ENCODE assay signal across 9 mouse cellular contexts in the genomic region with DNA sequence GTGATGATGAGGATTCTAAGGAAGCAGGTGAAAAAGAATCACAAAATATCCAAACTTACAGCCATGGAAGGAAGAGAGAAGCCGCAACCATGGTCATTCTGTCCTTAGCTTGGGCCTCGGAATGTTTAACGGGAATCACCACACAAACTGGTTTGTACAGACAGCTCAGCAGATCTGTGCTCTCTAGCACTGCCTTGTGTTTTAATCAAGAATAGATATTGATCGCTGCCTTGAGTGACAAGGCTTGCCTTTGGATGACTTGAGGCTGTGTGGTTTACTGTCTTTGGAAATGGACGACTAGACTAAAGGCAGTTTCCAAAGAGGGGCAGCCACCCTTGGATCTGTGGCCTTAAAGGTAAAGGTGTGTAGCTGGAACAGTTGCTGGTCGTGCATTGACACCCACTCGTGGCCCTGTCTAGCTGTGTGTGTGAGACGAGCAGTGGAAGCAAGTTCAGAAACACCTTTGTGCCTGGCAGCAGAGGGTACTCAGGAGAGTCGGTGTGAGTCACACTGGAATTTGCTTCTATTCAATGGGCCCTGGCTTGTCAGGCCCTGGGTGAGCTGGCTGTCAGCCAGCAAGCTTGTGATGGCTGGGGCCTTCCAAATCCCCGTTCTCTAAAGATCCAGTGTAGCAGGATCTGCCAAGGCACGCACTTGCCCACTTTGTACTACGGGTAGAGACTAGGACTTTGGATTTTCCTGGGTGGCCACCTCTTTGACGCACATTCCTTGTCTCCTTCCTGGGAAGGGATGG. TPM values are rescaled to one million over a fixed set of nuclear protein-coding genes. Genes with fewer than 3 reads are reported as not detected.
DNase-seq lines count a peak whose midpoint lies in the region; ATAC-seq lines count a peak whose summit lies in the region.
"Had no signal": no experiment of that assay in that cellular context is flagged by ENCODE, and none has a peak within 500 bp of the region (broad histone marks: within the 10 kb centered on the region; RNA-seq: fewer than 3 reads in every experiment).

No protein-coding gene starts in this region.

- H3K4me1 ChIP-seq in forebrain, embryonic 11.5 days (replicated peaks; ENCODE audit: control insufficient read depth, insufficient read depth, low read length): no peaks in the 10 kb centered on the region
- no peaks in the 10 kb centered on the region for H3K4me1 ChIP-seq in forebrain, embryonic 10.5 days
- H3K4me1 ChIP-seq in heart, embryonic 10.5 days: peaks cover 12% of the 10 kb centered on the region
- H3K4me1 ChIP-seq in kidney, embryonic 16.5 days (ENCODE audit: insufficient read depth, low read length): peaks cover 11% of the 10 kb centered on the region
- H3K4me1 ChIP-seq in stomach, embryonic 14.5 days (ENCODE audit: control insufficient read depth, insufficient read depth, low read length): peaks cover 4% of the 10 kb centered on the region; the same call in 1 of the 2 replicates
- H3K4me1 ChIP-seq: liver, embryonic 15.5 days had no signal

- 75% methylated on average over 13 of the region's 13 CpGs for WGBS in forebrain, embryonic 11.5 days
- WGBS in forebrain, embryonic 10.5 days: 87% methylated on average over 13 of the region's 13 CpGs
- 66% methylated on average over 13 of the region's 13 CpGs for WGBS in heart, embryonic 10.5 days
- 71% methylated on average over 13 of the region's 13 CpGs for WGBS in kidney, embryonic 16.5 days
- WGBS in stomach, embryonic 14.5 days: 69% methylated on average over 13 of the region's 13 CpGs

- H3K9ac ChIP-seq in forebrain, embryonic 11.5 days (ENCODE audit: low read length): no peak overlapping the region
- no peak overlapping the region for H3K9ac ChIP-seq in kidney, embryonic 16.5 days (replicated peaks; ENCODE audit: low read length)
- no peak overlapping the region for H3K9ac ChIP-seq in stomach, embryonic 14.5 days (replicated peaks; ENCODE audit: low read depth, low read length)
- H3K9ac ChIP-seq: liver, embryonic 15.5 days had no signal

- DNase-seq in forebrain, embryonic 11.5 days (ENCODE audit: low spot score): no peak
- DNase-seq in forebrain, embryonic 10.5 days (ENCODE audit: extremely low spot score, low spot score): no peak
- DNase-seq in NIH3T3 (ENCODE audit: low read depth): peak; percentile 89
- DNase-seq in heart, embryonic 10.5 days (ENCODE audit: low spot score): no peak

- H3K4me2 ChIP-seq in forebrain, embryonic 11.5 days (ENCODE audit: low read depth, low read length, severe bottlenecking): no peak overlapping the region
- H3K4me2 ChIP-seq in kidney, embryonic 16.5 days (replicated peaks; ENCODE audit: low read depth, low read length): no peak overlapping the region
- H3K4me2 ChIP-seq in stomach, embryonic 14.5 days (replicated peaks; ENCODE audit: low read depth, low read length): no peak overlapping the region
- H3K4me2 ChIP-seq: liver, embryonic 15.5 days had no signal

- H3K36me3 ChIP-seq in forebrain, embryonic 11.5 days (ENCODE audit: control insufficient read depth, insufficient read depth, low read length): no peaks in the 10 kb centered on the region
- peaks cover 18% of the 10 kb centered on the region for H3K36me3 ChIP-seq in forebrain, embryonic 10.5 days (replicated peaks)
- H3K36me3 ChIP-seq in heart, embryonic 10.5 days: peaks cover 6% of the 10 kb centered on the region
- H3K36me3 ChIP-seq in kidney, embryonic 16.5 days (ENCODE audit: insufficient read depth, low read length): peaks cover 5% of the 10 kb centered on the region; the same call in 1 of the 2 replicates
- H3K36me3 ChIP-seq in stomach, embryonic 14.5 days (ENCODE audit: control insufficient read depth, insufficient read depth, low read length): peaks cover 7% of the 10 kb centered on the region
- H3K36me3 ChIP-seq: liver, embryonic 15.5 days had no signal

- ATAC-seq in forebrain, embryonic 11.5 days (replicated peaks; ENCODE audit: low FRiP score): peak; percentile 65
- ATAC-seq in kidney, embryonic 16.5 days (ENCODE audit: low FRiP score, low TSS enrichment): peak; percentile 72
- peak; percentile 84 for ATAC-seq in stomach, embryonic 14.5 days (ENCODE audit: insufficient number of reproducible peaks, insufficient read depth, low FRiP score, low read depth)
- ATAC-seq in frontal cortex, adult (ENCODE audit: low TSS enrichment): no peak
- ATAC-seq in activated CD4-positive, CD25-positive, alpha-beta regulatory T cell, adult 4 months: no peak

- no peaks in the 10 kb centered on the region for H3K27me3 ChIP-seq in forebrain, embryonic 11.5 days (ENCODE audit: control insufficient read depth, insufficient read depth, low read length)
- no peaks in the 10 kb centered on the region for H3K27me3 ChIP-seq in forebrain, embryonic 10.5 days (ENCODE audit: poor library complexity, severe bottlenecking)
- H3K27me3 ChIP-seq in heart, embryonic 10.5 days (ENCODE audit: insufficient read depth, poor library complexity, severe bottlenecking): no peaks in the 10 kb centered on the region
- H3K27me3 ChIP-seq in kidney, embryonic 16.5 days (ENCODE audit: insufficient read depth, low read length): no peaks in the 10 kb centered on the region
- H3K27me3 ChIP-seq in stomach, embryonic 14.5 days (ENCODE audit: control insufficient read depth, insufficient read depth, low read length): no peaks in the 10 kb centered on the region
- H3K27me3 ChIP-seq: liver, embryonic 15.5 days had no signal

- H3K9me3 ChIP-seq in forebrain, embryonic 11.5 days (ENCODE audit: control insufficient read depth, low read length): no peaks in the 10 kb centered on the region
- no peaks in the 10 kb centered on the region for H3K9me3 ChIP-seq in forebrain, embryonic 10.5 days
- no peaks in the 10 kb centered on the region for H3K9me3 ChIP-seq in heart, embryonic 10.5 days
- no peaks in the 10 kb centered on the region for H3K9me3 ChIP-seq in kidney, embryonic 16.5 days (ENCODE audit: low read length)
- H3K9me3 ChIP-seq in stomach, embryonic 14.5 days (ENCODE audit: control insufficient read depth, low read depth, low read length): no peaks in the 10 kb centered on the region
- H3K9me3 ChIP-seq: liver, embryonic 15.5 days had no signal

- no peak overlapping the region for H3K27ac ChIP-seq in forebrain, embryonic 11.5 days (ENCODE audit: low read depth, low read length)
- H3K27ac ChIP-seq in forebrain, embryonic 10.5 days: no peak overlapping the region
- H3K27ac ChIP-seq in heart, embryonic 10.5 days: peak overlapping the region; percentile 13; the same call in 1 of the 2 replicates
- H3K27ac ChIP-seq in kidney, embryonic 16.5 days (ENCODE audit: low read length): peak overlapping the region; percentile 40; the same call in 1 of the 2 replicates
- peak overlapping the region; percentile 55; the same call in 1 of the 2 replicates for H3K27ac ChIP-seq in stomach, embryonic 14.5 days (ENCODE audit: low read length)
- H3K27ac ChIP-seq: liver, embryonic 15.5 days had no signal

- no peak overlapping the region for H3K4me3 ChIP-seq in forebrain, embryonic 11.5 days (ENCODE audit: low read depth, low read length)
- H3K4me3 ChIP-seq in forebrain, embryonic 10.5 days: no peak overlapping the region
- no peak overlapping the region for H3K4me3 ChIP-seq in heart, embryonic 10.5 days
- H3K4me3 ChIP-seq in kidney, embryonic 16.5 days (ENCODE audit: low read length): no peak overlapping the region
- H3K4me3 ChIP-seq in stomach, embryonic 14.5 days (ENCODE audit: low read depth, low read length): no peak overlapping the region
- H3K4me3 ChIP-seq: liver, embryonic 15.5 days had no signal

RNA-seq across cellular contexts. Expression of a gene that starts 7.0 kb away (rescaled TPM):
- 2.2 and 2.5 TPM in 2 replicates for polyA plus RNA-seq in forebrain, embryonic 11.5 days (2014; fragmentation: Nextera tagmentation; extraction: Ambion mirVana)
- 1.5 and 1.8 TPM in 2 replicates for polyA plus RNA-seq in forebrain, embryonic 10.5 days (2016; fragmentation: Nextera tagmentation; extraction: Ambion mirVana)
- 0.67 and 1.2 TPM in 2 replicates for polyA plus RNA-seq in heart, embryonic 10.5 days (2016; fragmentation: Nextera tagmentation; extraction: Ambion mirVana)
- polyA plus RNA-seq in kidney, embryonic 16.5 days (2015; fragmentation: Nextera tagmentation; extraction: Ambion mirVana): 1.3 TPM in 2 replicates
- 2.5 and 2.6 TPM in 2 replicates for polyA plus RNA-seq in stomach, embryonic 14.5 days (2014; fragmentation: Nextera tagmentation; extraction: Ambion mirVana)
- polyA plus RNA-seq in activated CD4-positive, CD25-positive, alpha-beta regulatory T cell, adult 4 months (2017; shearing (Covaris generic)): not detected

Comparison
In these comparisons a context has a peak if more than half of its experiments do, and no peak if none do; other contexts are left out.
1. ATAC-seq: peak in forebrain, embryonic 11.5 days (single experiment), kidney, embryonic 16.5 days (single experiment) and stomach, embryonic 14.5 days (single experiment); none in frontal cortex, adult (single experiment) and activated CD4-positive, CD25-positive, alpha-beta regulatory T cell, adult 4 months (single experiment).
2. H3K27ac ChIP-seq: peak in heart, embryonic 10.5 days (single experiment), kidney, embryonic 16.5 days (single experiment) and stomach, embryonic 14.5 days (single experiment); none in forebrain, embryonic 11.5 days (single experiment) and forebrain, embryonic 10.5 days (single experiment).